Mouse (Mus musculus) heart, embryonic 13.5 days (tissue): ENCODE results near the gene Lrrc8b. TPM values are rescaled to one million over a fixed set of nuclear protein-coding genes. Genes with fewer than 3 reads are reported as not detected.
A peak's percentile ranks its signal among the peaks of the same experiment; 100 is the strongest.

Source experiments
- ATAC-seq: fragments of 200-750 bp; cut with Nextera tagmentation; 2 replicates; pipeline ENCODE4 v1.8.0; 2017; ENCODE audit warnings: moderate TSS enrichment; ENCODE audit not compliant: insufficient number of reproducible peaks, low FRiP score, low TSS enrichment; ENCODE audit errors: extremely low read depth
- H3K27ac ChIP-seq: fragments of 300-500 bp; sonication (generic); replicated peaks from 2 replicates; pipeline ENCODE4 v1.5.1; 2015; ENCODE audit warnings: moderate library complexity, mild to moderate bottlenecking, inconsistent platforms
- H3K27me3 ChIP-seq: fragments of 300-500 bp; sonication (generic); replicated peaks from 2 replicates; pipeline ENCODE4 v1.6.1; 2015; ENCODE audit warnings: mild to moderate bottlenecking, inconsistent platforms
- H3K36me3 ChIP-seq: fragments of 300-500 bp; sonication (generic); 2 replicates; pipeline ENCODE4 v1.6.1; 2015; ENCODE audit warnings: mild to moderate bottlenecking, inconsistent platforms
- H3K4me1 ChIP-seq: fragments of 300-500 bp; sonication (generic); 2 replicates; pipeline ENCODE4 v1.6.1; 2015; ENCODE audit warnings: inconsistent platforms
- H3K4me2 ChIP-seq: fragments of 300-500 bp; sonication (generic); 2 replicates; pipeline ENCODE4 v1.6.1; 2015; ENCODE audit warnings: inconsistent platforms, mild to moderate bottlenecking, moderate library complexity
- H3K4me3 ChIP-seq: fragments of 300-500 bp; sonication (generic); 2 replicates; pipeline ENCODE4 v1.5.1; 2015; ENCODE audit warnings: moderate library complexity, mild to moderate bottlenecking, inconsistent platforms
- H3K9ac ChIP-seq: fragments of 300-500 bp; sonication (generic); 2 replicates; pipeline ENCODE4 v1.6.1; 2015; ENCODE audit warnings: inconsistent platforms, mild to moderate bottlenecking, moderate library complexity
- H3K9me3 ChIP-seq: fragments of 300-500 bp; sonication (generic); 2 replicates; pipeline ENCODE4 v1.6.1; 2016; ENCODE audit warnings: inconsistent platforms
- WGBS: fragments of 180-500 bp; shearing (Covaris S2); methylation state at CpG from one replicate; pipeline ENCODE4 v1.1.7; 2015; ENCODE audit warnings: mixed read lengths; 5-methylcytosine and 5-hydroxymethylcytosine counted together
- polyA plus RNA-seq: library from polyadenylated mRNA; unstranded; fragments of >200 nt; fragmentation: Nextera tagmentation; extraction: Ambion mirVana; gene quantifications from 2 replicates; pipeline ENCODE4 v1.2.1, GENCODE M21; 2015

Gene Lrrc8b
- polyA plus RNA-seq, 1 experiment from 2014 or later, result 3.8 TPM

DNA sequence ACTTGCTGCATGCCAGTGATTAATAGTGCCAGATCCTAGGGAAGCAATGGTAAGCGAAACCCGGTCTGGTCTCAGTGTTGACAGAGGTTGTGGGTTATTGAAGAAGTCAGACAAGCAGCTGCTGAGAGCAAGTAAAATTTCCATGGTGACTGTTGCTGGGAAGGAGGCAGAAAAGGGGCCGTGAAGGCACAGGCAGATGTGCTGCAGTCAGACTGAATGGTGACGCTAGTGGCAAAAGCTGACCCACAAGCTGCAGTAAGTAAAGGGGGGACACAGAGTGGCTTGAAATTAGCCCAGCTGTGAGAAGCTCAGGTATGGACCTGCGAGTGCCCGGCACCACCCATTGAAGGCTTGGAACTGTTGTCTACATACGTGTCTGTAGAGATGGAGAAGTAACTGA lies 11.8 kb downstream of the Lrrc8b start:
- Histone ChIP-seq H3K9ac (no peak overlapping the region), H3K36me3 (peaks cover 6% of the 10 kb centered on the region), H3K4me3 (no peak overlapping the region), H3K27ac (no peak overlapping the region), H3K4me1 (peaks cover 10% of the 10 kb centered on the region), H3K4me2 (no peak overlapping the region), H3K27me3 (no peaks in the 10 kb centered on the region), H3K9me3 (no peaks in the 10 kb centered on the region)
- 77% methylated on average over 7 of the region's 7 CpGs for WGBS
- ATAC-seq, result no peak

DNA sequence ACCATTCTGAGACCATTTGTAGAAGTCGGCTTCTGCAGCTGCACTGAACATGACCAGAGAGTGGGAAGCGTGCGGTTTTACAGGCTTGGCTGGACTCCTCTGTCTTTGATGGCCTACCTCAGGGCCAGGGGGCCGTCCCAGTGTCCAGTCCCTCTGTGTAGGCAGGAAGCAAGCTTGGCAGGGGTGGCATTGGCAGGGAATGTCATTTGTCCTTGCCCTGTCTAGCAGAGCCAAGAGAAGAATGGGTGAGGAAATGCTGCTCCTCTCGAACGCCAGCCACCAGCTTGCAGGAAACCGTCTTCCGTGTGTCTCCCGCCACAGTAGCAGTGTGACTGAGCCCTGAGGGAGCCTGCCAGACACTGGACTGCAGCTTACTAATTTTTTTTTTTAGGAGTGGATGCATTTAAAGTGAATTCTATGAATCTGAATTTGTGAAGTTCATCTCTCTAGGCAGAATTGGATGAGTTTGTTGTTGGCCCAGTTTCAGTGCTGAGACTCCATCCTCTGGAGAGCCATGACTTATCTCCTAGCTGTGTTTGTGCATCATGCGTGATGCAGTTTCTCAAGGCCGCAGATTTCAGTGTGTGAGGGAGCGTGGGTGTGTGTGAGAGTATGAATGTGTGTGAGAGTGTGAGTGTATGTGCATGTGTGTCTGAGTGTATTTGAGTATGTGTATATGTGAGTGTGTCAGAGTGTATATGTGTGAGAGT lies 12.8 kb downstream of the Lrrc8b start:
- Histone ChIP-seq H3K4me1 (peaks cover 10% of the 10 kb centered on the region), H3K9ac (no peak overlapping the region), H3K9me3 (no peaks in the 10 kb centered on the region), H3K27me3 (no peaks in the 10 kb centered on the region), H3K36me3 (peaks cover 6% of the 10 kb centered on the region), H3K4me2 (no peak overlapping the region), H3K4me3 (no peak overlapping the region), H3K27ac (peak overlapping the region; percentile 48)
- 69% methylated on average over 12 of the region's 12 CpGs for WGBS
- no peak for ATAC-seq

DNA sequence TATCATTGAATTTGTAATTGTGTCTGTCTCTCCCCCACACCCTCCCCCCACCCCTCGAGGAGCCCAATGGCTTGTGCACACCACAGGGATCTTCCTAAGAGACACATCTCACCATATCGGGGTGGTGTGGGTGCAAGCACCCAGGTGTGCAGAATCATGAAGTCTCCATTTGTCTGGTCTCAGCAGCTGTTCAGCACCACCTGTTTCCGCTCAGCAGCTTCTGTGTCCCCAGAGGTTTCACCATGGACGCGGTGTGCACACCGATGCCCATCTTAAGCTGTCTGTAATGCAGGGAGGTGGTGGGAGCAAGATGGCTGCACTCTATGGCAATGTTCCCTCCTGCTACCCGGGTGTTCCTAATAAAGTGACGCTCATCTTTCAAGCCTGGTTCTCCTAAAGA lies 14.6 kb downstream of the Lrrc8b start:
- Histone ChIP-seq H3K4me2 (no peak overlapping the region), H3K9ac (no peak overlapping the region), H3K36me3 (peaks cover under 1% of the 10 kb centered on the region; the same call in 1 of the 2 replicates), H3K9me3 (no peaks in the 10 kb centered on the region), H3K27ac (no peak overlapping the region), H3K27me3 (no peaks in the 10 kb centered on the region), H3K4me3 (no peak overlapping the region), H3K4me1 (peaks cover 26% of the 10 kb centered on the region)
- WGBS, result 82% methylated on average over 8 of the region's 8 CpGs
- ATAC-seq, result no peak

DNA sequence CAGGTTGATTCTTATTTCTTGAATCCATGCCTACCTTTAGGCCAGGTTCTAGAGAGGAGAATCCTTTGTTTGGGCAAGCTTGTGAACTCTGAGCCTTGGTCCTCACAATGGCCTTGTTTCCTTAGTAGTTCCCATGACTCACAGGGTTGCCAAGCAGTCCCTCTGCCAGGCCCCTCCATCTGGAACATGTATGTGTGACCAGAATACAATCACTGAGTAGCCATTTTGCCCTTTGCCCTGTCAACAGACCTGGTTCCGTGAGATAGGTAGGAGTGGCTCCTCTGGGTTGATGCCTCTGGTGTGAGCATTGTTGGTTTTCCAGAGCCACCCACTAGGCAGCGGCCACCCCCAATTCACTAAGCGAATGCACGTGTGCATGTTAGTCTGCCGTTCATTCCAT lies 24.0 kb downstream of the Lrrc8b start:
- H3K4me2 ChIP-seq, result no peak overlapping the region
- WGBS, result 76% methylated on average over 5 of the region's 5 CpGs

DNA sequence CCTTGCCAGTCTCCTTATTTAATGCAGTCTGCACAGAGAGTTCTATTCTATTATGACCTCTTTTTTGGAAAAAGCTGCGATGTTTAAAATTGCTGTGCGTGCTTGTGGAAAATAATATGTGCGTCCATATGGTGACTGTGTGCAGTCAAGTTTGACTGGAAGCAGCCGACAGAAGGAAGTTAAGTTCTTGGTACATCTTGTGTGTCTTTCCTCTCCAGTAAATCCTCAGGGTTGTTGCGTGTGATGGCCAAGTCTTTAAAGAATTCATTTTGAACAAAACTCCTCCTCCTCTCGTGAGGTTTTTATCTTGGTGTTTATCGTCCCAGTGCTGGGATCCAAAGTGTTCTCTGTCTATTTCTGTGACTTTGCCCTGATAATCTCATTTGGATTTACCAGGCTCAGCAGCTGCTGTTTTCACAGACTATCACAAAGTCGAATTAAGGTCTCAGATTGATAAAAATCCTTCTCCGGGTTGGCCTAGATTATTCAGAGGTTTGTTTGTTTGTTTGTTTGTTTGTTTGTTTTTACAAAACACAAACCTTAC lies 25.5 kb downstream of the Lrrc8b start:
- ATAC-seq, result no peak
- Histone ChIP-seq H3K9ac (no peak overlapping the region), H3K36me3 (no peaks in the 10 kb centered on the region), H3K4me1 (peaks cover 28% of the 10 kb centered on the region), H3K4me3 (no peak overlapping the region), H3K27me3 (no peaks in the 10 kb centered on the region), H3K9me3 (no peaks in the 10 kb centered on the region), H3K27ac (no peak overlapping the region), H3K4me2 (no peak overlapping the region)
- WGBS, result 59% methylated on average over 9 of the region's 9 CpGs

More for the DNA sequence above, 24.0 kb downstream of the Lrrc8b start:
- no peak overlapping the region for H3K27ac ChIP-seq
- H3K4me1 ChIP-seq, result peaks cover 38% of the 10 kb centered on the region
- no peak overlapping the region for H3K4me3 ChIP-seq
- H3K36me3 ChIP-seq, result no peaks in the 10 kb centered on the region
- no peak overlapping the region for H3K9ac ChIP-seq
- H3K9me3 ChIP-seq, result no peaks in the 10 kb centered on the region
- no peaks in the 10 kb centered on the region for H3K27me3 ChIP-seq
- no peak for ATAC-seq

DNA sequence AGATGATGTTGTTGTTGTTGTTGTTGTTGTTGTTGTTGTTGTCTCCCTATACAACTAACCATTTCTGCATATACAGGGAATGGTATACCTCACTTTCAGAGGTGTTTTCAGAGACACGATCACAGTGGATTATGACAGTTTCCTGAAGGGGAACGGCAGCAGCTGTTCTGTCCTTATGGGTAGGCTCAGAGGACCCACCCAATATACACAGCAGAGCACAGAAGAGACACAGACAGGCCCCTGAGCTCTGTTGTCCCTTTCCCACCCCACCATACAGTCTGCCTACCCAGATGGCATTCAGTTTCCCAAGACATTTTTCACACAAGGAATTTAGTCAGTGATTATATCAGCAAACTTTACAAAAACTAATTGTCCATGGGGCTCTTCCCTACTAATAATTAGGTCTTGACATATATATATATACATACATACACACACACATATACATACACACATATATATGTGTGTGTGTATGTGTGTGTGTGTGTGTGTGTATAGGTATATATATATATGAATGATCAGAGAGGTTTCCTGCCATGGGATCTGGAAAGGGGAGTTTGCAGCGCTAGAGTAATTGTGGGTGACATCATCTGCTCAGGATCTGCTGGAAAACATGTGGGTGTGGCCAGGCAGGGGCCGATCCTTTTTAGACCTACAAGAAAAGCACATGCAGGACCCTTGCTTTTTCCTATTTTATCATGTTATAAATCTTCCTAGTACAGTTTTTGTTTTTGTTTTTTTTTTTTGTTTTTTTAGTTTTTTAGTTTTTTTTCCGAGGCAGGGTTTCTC lies 26.8 kb downstream of the Lrrc8b start:
- peaks cover 23% of the 10 kb centered on the region for H3K4me1 ChIP-seq
- H3K9ac ChIP-seq, result no peak overlapping the region
- ATAC-seq, result no peak
- no peak overlapping the region for H3K4me3 ChIP-seq
- 55% methylated on average over 5 of the region's 5 CpGs for WGBS
- no peaks in the 10 kb centered on the region for H3K9me3 ChIP-seq
- no peaks in the 10 kb centered on the region for H3K36me3 ChIP-seq
- no peak overlapping the region for H3K4me2 ChIP-seq
- peak overlapping the region; percentile 67; the same call in 1 of the 2 replicates for H3K27ac ChIP-seq
- H3K27me3 ChIP-seq, result no peaks in the 10 kb centered on the region

DNA sequence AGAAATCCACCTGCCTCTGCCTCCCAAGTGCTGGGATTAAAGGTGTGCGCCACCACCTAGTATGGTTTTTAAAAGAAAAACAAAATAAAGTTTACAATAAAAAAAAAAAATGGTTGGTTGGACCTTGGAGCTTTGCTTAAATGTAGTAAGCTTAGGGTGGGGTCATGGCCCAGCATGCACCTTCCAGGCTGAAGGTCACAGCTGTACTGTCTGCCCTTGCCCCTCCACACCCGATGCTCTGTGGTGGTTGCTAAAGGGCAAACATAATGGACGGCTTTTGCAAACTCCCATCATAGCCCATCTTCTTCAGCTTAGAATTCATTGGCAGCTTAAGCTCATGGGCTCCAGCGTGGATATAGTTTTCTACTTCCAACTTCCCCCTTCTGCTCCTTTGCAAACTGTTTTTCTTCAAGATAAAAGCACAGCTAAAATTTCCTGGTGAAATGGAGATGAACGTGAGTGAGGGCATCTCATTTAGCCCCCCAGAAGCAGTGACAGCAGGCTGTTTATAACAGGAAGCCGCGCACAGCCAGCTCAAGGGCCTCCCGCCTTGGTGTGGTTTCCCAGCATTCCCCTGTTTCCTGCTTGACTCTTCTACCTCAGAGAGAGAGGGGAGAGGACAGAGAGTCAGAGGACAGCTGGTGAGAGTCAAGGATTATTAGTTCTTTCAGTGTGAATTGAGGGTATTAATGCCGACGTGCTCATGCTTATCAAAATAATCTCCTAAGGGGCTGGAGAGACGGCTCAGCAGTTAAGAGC lies 27.7 kb downstream of the Lrrc8b start:
- Histone ChIP-seq H3K4me1 (peaks cover 20% of the 10 kb centered on the region), H3K27me3 (no peaks in the 10 kb centered on the region), H3K36me3 (no peaks in the 10 kb centered on the region), H3K4me3 (no peak overlapping the region), H3K9me3 (no peaks in the 10 kb centered on the region), H3K9ac (no peak overlapping the region), H3K27ac (peak overlapping the region; percentile 67), H3K4me2 (no peak overlapping the region)
- no peak for ATAC-seq
- WGBS, result 52% methylated on average over 11 of the region's 11 CpGs

DNA sequence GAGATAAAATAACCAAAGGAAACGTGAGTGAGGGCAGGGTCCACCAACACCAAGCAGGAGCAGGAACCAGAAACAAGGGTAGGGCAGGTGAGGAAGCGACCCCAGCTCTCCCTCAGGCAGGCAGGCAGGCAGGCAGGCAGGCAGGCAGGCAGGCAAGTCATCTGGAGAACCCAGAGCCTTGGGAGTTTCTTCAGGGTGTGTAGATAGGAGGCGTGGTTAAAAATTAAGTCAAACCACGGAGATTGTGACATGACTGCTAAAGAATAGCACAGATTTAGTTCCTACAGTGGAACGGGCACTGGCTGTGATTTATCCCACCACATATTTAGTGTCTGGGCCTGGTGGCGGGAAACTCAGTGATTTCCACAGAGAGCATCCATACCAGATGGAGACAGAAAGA lies 30.1 kb downstream of the Lrrc8b start:
- Histone ChIP-seq H3K4me1 (peaks cover 14% of the 10 kb centered on the region), H3K4me2 (no peak overlapping the region), H3K9me3 (no peaks in the 10 kb centered on the region), H3K9ac (no peak overlapping the region), H3K27me3 (no peaks in the 10 kb centered on the region), H3K36me3 (no peaks in the 10 kb centered on the region), H3K4me3 (no peak overlapping the region), H3K27ac (no peak overlapping the region)
- no peak for ATAC-seq
- WGBS, result 64% methylated on average over 6 of the region's 6 CpGs

DNA sequence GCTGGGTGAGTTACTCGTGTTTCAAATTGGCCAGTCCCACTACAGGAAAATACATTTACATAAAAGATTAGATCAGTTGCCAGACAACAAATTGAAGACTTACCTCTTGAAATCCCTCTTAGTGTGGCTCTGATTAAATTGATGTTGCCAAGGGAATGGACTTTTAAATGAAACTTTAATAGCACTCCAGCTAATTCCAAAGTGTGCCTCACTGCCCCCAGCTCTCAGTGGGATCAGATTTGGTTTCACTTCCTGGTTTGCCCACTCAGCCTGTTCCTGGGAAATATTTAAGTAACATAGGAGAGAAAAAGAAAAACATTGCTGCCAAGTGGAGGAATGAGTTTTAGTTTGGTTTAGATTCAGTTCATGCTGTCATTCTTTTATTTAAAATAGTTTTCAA lies 38.5 kb downstream of the Lrrc8b start:
- Histone ChIP-seq H3K36me3 (no peaks in the 10 kb centered on the region; the same call in 1 of the 2 replicates), H3K4me1 (no peaks in the 10 kb centered on the region), H3K9me3 (no peaks in the 10 kb centered on the region), H3K4me3 (no peak overlapping the region), H3K27me3 (no peaks in the 10 kb centered on the region), H3K4me2 (no peak overlapping the region), H3K9ac (no peak overlapping the region), H3K27ac (no peak overlapping the region)
- 31% methylated on average over 1 of the region's 1 CpGs for WGBS
- ATAC-seq, result no peak

DNA sequence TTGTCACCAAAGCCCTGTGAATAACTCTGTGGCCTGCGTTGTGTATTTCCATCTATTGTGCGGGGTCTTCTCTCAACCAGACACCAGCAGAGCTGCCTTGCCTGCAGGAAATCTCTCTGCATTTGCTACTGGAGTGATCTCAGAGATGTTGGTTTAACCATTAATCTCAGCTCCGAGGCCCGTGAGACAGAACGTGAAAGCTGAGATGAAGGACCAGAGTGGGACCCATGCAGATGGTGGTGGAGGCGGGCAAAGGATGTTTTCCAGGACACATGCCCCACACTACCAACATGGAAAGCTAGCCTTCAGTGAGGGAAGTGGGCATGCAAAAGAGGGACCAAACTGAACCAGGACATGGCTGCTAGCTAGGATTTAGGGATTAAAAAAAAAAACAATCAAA lies 43.5 kb downstream of the Lrrc8b start:
- no peaks in the 10 kb centered on the region for H3K9me3 ChIP-seq
- H3K36me3 ChIP-seq, result no peaks in the 10 kb centered on the region
- ATAC-seq, result no peak
- no peak overlapping the region for H3K9ac ChIP-seq
- WGBS, result 66% methylated on average over 6 of the region's 6 CpGs
- no peaks in the 10 kb centered on the region for H3K27me3 ChIP-seq
- H3K4me3 ChIP-seq, result no peak overlapping the region
- H3K27ac ChIP-seq, result no peak overlapping the region
- no peaks in the 10 kb centered on the region for H3K4me1 ChIP-seq
- H3K4me2 ChIP-seq, result no peak overlapping the region

DNA sequence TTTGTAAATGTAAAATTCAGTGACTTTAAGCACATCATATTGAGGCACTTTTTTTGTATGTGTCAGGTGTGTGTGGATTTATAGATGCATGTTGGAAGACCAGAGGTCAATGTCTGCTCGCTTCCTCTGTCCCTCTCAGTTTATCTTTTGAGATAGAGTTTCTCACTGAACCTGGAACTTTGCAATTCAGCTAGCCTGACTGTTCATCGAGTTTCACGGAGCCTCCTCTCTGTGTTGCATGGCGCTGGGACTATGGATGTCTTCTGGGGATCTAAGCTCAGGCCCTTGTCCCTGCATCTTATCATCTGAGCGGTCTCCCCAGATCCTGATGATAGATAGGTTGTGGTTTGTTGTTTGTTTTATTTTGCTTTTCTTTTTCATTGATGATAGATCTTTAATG lies 45.0 kb downstream of the Lrrc8b start:
- Histone ChIP-seq H3K36me3 (no peaks in the 10 kb centered on the region), H3K4me1 (no peaks in the 10 kb centered on the region), H3K9ac (no peak overlapping the region), H3K27me3 (no peaks in the 10 kb centered on the region), H3K27ac (no peak overlapping the region), H3K9me3 (no peaks in the 10 kb centered on the region), H3K4me3 (no peak overlapping the region), H3K4me2 (no peak overlapping the region)
- 67% methylated on average over 5 of the region's 5 CpGs for WGBS
- ATAC-seq, result no peak
